Mouse (Mus musculus) T-helper 1 cell (primary cell): ENCODE results near the gene Fam205a1.

Experiments used
- in situ Hi-C: fragments of 300-600 bp; cut with MboI, MseI; formaldehyde crosslinking; loops from one replicate; pipeline ENCODE4 v1.15.1; 2025; ENCODE audit warnings: high pct_unique_total_duplicates

The Fam205a1 gene

DNA sequence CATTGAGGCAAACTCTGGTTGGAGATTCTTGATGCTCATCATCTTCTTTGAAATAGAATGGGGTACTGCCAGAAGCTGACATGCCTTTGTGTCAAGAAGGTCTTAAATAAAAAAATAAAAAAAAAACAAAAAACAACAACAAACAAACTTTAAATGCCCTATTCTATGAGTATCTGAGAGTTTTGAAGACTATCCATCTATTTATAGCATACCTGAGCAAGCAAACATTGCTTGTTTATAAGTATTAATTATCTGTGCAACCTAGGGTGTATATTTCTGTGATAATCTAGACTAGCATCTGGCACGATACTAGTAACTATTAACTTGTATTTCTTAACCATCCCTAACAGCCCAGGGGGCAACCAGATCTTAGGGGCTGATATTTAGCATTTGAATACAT, 3.0 kb upstream of the Fam205a1 start, which contains the start of gene Gm12394:
TSS of gene Gm12394 (minus strand) at position 101 of the 400 bp plus-strand sequence.
- in situ Hi-C loops = loop anchor here (10.0 kb wide), 3 partner anchors 332 to 1052 kb away; partner anchors contain the start of genes Fam205a2 and Fam205a4
